Mouse (Mus musculus) forebrain, embryonic 13.5 days (tissue): ENCODE measurements around the gene Otud1. TPM values are rescaled to one million over a fixed set of nuclear protein-coding genes. Genes with fewer than 3 reads are reported as not detected.

Experiments used
- ATAC-seq: fragments of 200-750 bp; cut with Nextera tagmentation; 2 replicates; pipeline ENCODE4 v1.8.0; 2017
- H3K27ac ChIP-seq: fragments of 300-500 bp; sonication (generic); 2 replicates; pipeline ENCODE4 v1.5.1; 2015; ENCODE audit warnings: inconsistent platforms, mild to moderate bottlenecking, moderate library complexity
- H3K27me3 ChIP-seq: fragments of 300-500 bp; sonication (generic); 2 replicates; pipeline ENCODE4 v1.6.1; 2015; ENCODE audit warnings: mild to moderate bottlenecking, inconsistent platforms
- H3K36me3 ChIP-seq: fragments of 300-500 bp; sonication (generic); 2 replicates; pipeline ENCODE4 v1.6.1; 2015; ENCODE audit warnings: mild to moderate bottlenecking, inconsistent platforms; ENCODE audit not compliant: poor library complexity, severe bottlenecking
- H3K4me1 ChIP-seq: fragments of 300-500 bp; sonication (generic); 2 replicates; pipeline ENCODE4 v1.6.1; 2015; ENCODE audit warnings: inconsistent platforms
- H3K4me2 ChIP-seq: fragments of 300-500 bp; sonication (generic); 2 replicates; pipeline ENCODE4 v1.6.1; 2015; ENCODE audit warnings: inconsistent platforms, mild to moderate bottlenecking, moderate library complexity
- H3K4me3 ChIP-seq: fragments of 300-500 bp; sonication (generic); 2 replicates; pipeline ENCODE4 v1.5.1; 2015; ENCODE audit warnings: mild to moderate bottlenecking, inconsistent platforms
- H3K9ac ChIP-seq: fragments of 300-500 bp; sonication (generic); 2 replicates; pipeline ENCODE4 v1.6.1; 2015; ENCODE audit warnings: mild to moderate bottlenecking, inconsistent platforms
- H3K9me3 ChIP-seq: fragments of 300-500 bp; sonication (generic); replicated peaks from 2 replicates; pipeline ENCODE4 v1.6.1; 2016; ENCODE audit warnings: inconsistent platforms
- WGBS: fragments of 180-500 bp; shearing (Covaris S2); methylation state at CpG from one replicate; pipeline ENCODE4 v1.1.7; 2015; 5-methylcytosine and 5-hydroxymethylcytosine counted together
- polyA plus RNA-seq: library from polyadenylated mRNA; unstranded; fragments of >200 nt; fragmentation: Nextera tagmentation; extraction: Ambion mirVana; gene quantifications from 2 replicates; pipeline ENCODE4 v1.2.1, GENCODE M21; 2015

Gene Otud1
- polyA plus RNA-seq, 1 experiment from 2014 or later, result 0.98 TPM

DNA sequence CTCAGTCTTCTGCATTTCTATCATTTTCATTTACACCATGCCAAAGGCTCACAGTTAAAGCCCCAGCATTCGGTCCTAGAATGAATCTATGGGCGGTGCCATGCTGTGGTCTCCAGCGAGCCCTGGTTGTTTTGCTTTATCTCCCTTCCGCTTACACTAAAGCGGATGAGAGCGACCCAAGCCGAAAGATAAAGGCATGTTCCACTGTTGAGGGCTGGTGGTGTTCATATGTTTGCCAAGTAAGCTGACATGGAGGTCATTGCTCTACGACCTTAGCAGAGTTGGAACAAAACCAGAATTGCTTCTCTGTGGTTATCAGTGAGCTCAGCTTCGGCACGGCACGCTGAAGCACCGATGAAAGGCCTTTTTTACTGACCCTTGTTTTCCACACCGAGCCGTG is 32.5 kb downstream of the Otud1 start:
- Histone ChIP-seq H3K36me3 (no peaks in the 10 kb centered on the region), H3K4me2 (no peak overlapping the region), H3K27me3 (no peaks in the 10 kb centered on the region), H3K27ac (no peak overlapping the region), H3K4me3 (no peak overlapping the region), H3K4me1 (peaks cover 6% of the 10 kb centered on the region; the same call in 1 of the 2 replicates), H3K9me3 (no peaks in the 10 kb centered on the region), H3K9ac (no peak overlapping the region)
- ATAC-seq, result no peak
- 90% methylated on average over 14 of the region's 14 CpGs for WGBS

DNA sequence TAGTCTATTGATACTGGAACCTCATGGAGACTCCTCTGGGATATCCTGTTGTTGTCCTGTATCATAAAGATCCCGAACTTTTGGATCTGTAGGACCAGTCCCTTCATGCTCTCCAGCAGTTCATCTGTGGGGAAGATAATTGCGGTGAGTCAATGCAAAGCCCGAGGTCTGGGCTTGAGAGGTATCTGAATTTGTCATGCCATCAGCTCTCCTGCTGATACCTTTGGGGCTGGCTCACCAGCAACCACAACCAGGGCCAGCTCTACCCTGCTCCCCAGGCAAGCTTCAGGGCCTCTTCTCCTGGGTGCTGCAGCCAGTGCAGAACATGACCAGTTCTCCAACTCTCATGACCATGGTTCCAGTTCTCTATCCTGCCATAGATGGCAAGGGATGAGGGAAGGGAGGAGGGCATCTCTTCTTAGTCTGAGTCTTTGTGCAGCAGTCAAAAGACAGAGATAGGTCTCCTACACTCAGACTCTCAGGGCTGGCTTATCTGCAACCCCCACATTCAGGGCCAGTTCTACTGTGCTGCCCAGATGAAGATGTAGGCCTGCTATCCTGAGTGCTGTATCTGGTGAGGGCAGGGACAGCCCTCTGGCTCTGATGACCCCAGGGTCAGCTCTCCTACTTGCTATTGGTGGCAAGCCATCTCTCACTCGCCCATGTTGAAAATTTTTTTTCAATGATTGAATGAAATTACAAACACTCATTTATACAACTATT is 42.2 kb downstream of the Otud1 start:
- H3K27ac ChIP-seq, result no peak overlapping the region
- no peak overlapping the region for H3K9ac ChIP-seq
- WGBS, result 88% methylated on average over 4 of the region's 4 CpGs
- H3K4me2 ChIP-seq, result no peak overlapping the region
- no peaks in the 10 kb centered on the region for H3K4me1 ChIP-seq
- H3K4me3 ChIP-seq, result no peak overlapping the region
- no peaks in the 10 kb centered on the region for H3K9me3 ChIP-seq
- ATAC-seq, result no peak
- H3K36me3 ChIP-seq, result no peaks in the 10 kb centered on the region
- H3K27me3 ChIP-seq, result no peaks in the 10 kb centered on the region

DNA sequence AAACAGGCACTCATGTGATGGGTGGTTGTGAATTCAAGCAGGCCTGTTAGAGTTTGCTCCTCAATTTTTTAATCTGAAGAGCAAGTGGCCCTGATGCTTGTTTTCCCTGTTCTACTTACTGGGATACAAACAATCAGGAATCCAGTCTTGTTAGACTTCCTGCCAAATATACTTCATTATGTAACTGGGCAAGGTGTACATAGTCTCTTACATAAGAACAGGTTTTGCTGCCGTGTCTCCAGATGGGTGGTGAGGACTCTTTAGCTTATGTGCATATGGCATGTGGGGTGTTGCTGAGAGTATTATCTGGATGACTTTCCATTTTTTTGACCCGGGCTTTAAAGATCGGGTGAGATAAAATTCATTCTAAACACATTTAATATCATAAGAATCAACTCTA is 43.8 kb downstream of the Otud1 start:
- Histone ChIP-seq H3K36me3 (no peaks in the 10 kb centered on the region), H3K9me3 (no peaks in the 10 kb centered on the region), H3K27me3 (no peaks in the 10 kb centered on the region), H3K4me3 (no peak overlapping the region), H3K4me1 (no peaks in the 10 kb centered on the region), H3K4me2 (no peak overlapping the region), H3K27ac (no peak overlapping the region), H3K9ac (no peak overlapping the region)
- WGBS, result 89% methylated on average over 3 of the region's 3 CpGs
- ATAC-seq, result no peak

DNA sequence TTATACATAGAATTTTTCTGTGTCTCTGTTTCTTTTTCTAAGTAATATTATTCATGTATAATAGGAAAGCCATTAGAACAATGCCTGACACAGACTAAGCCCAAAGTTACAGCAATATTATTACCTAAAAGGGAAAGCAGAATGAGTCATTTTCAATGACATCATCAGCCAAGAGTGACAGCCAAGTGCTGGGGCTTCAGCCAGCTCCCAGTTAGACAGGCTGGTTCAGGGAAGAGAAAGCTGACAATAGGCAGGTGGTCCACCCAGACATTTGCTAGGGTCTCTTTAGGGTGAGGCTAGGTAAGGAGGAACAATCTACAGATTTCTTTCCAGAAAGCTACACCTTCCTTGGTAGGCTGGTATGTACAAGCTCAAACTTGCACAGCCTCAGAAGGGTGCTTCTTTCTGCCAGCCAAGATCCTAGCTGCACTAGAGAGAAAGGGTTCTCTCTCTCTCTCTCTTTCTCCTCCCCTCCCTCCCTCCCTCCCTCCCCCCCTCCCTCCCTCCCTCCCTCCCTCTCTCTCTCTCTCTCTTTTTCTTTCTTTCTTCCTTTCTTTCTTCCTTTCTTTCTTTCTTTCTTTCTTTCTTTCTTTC is 45.6 kb downstream of the Otud1 start:
- Histone ChIP-seq H3K9me3 (no peaks in the 10 kb centered on the region), H3K4me2 (no peak overlapping the region), H3K4me1 (no peaks in the 10 kb centered on the region), H3K4me3 (no peak overlapping the region), H3K9ac (no peak overlapping the region), H3K27me3 (no peaks in the 10 kb centered on the region), H3K36me3 (no peaks in the 10 kb centered on the region), H3K27ac (no peak overlapping the region)
- ATAC-seq, result peak; percentile 33; the same call in 1 of the 2 replicates

DNA sequence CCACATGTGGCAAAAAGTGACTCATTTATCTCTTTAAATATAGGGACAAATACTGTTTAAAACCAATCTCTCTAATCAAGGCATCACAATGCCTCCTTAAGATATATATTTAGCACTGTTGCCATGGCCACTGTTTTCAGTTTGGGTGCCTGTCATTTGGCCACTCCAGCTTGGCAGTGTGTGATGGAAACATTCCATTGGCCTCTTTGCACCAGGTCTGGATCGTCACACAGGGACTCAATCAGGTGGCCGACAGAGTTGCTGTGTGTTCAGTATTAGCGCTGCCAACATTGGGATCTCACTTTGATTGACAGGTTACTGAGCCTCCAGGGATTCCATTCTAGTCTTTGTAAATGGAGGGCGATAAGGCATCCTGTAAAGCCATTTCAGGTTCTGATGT is 46.1 kb downstream of the Otud1 start:
- Histone ChIP-seq H3K9ac (no peak overlapping the region), H3K4me3 (no peak overlapping the region), H3K27ac (no peak overlapping the region), H3K4me1 (no peaks in the 10 kb centered on the region), H3K4me2 (no peak overlapping the region), H3K27me3 (no peaks in the 10 kb centered on the region), H3K9me3 (no peaks in the 10 kb centered on the region), H3K36me3 (no peaks in the 10 kb centered on the region)
- 50% methylated on average over 4 of the region's 4 CpGs for WGBS
- no peak for ATAC-seq

DNA sequence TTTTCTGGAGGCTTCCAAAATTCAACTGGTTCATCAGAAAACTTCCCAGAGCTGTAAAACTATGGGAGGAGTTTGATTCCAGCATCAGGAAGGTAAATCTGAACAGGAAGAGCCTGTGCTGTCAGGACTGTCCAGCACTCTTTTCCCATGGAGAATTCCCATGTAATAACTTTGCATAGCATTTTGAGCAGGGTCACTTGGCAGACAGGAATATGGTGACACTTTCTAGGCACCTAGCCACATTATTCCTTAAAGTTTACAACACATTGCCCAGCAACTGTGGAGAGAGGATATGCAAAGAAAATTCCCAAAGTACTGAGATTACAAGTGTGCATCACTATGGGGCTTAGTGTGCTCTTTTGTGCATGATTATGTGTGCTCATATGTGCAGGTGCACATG is 46.7 kb downstream of the Otud1 start:
- Histone ChIP-seq H3K27ac (no peak overlapping the region), H3K36me3 (no peaks in the 10 kb centered on the region), H3K4me1 (no peaks in the 10 kb centered on the region), H3K9me3 (no peaks in the 10 kb centered on the region), H3K27me3 (no peaks in the 10 kb centered on the region), H3K9ac (no peak overlapping the region), H3K4me3 (no peak overlapping the region), H3K4me2 (no peak overlapping the region)
- ATAC-seq, result no peak

DNA sequence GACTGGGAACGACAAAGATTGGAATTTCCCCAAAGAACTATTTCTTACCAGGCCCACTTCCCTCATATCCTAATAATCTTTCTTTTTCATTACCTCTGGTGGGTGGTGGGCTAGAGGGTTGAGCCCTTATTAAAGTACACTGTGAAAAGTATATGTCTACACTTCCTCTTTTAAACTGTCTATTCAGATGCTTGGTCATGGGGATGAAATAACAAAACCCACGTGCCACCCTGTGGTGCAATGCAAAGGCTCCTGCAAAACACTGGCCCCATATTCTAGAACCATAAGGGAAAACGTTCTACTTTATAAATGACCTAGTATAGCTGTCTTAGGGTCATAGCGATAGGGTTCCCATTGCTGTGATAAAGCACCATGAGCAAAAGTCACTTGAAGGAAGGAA is 49.3 kb downstream of the Otud1 start:
- 86% methylated on average over 4 of the region's 4 CpGs for WGBS
- Histone ChIP-seq H3K9ac (no peak overlapping the region), H3K27me3 (no peaks in the 10 kb centered on the region), H3K4me1 (no peaks in the 10 kb centered on the region), H3K9me3 (no peaks in the 10 kb centered on the region), H3K4me3 (no peak overlapping the region), H3K27ac (no peak overlapping the region), H3K36me3 (no peaks in the 10 kb centered on the region), H3K4me2 (no peak overlapping the region)
- no peak for ATAC-seq

Other genes with a start within 250 kb of the Otud1 start
- gene Ptf1a, start 212.1 kb upstream of the Otud1 start, polyA plus RNA-seq, result 0.24 and 0.36 TPM in 2 replicates
- gene 4921504E06Rik, start 103.8 kb upstream of the Otud1 start, polyA plus RNA-seq, result not detected in 2 replicates